Mouse (Mus musculus): Measurements from ENCODE around the gene Rhov. TPM values are rescaled to one million over a fixed set of nuclear protein-coding genes. Genes with fewer than 3 reads are reported as not detected.

The Rhov gene
- polyA plus RNA-seq, 1 experiment from 2014 or later = 2.3 TPM

DNA sequence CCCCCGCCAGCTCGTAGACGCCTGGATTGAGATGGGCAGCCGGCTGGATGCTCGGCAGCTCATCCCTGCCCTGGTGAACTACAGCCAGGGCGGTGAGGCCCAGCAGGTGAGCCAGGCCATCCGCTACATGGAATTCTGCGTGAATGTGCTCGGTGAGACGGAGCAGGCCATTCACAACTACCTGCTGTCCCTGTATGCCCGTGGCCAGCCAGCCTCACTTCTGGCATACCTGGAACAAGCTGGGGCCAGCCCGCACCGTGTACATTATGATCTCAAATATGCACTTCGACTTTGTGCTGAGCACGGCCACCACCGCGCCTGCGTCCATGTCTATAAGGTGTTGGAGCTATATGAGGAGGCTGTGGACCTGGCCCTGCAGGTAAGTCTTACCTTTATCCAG is 23.3 kb upstream of the Rhov start:
- H3K4me2 ChIP-seq (ENCODE audit: low read length) = no peak overlapping the region
- ATAC-seq (replicated peaks; ENCODE audit: low FRiP score, low TSS enrichment, low read depth) (no peak), DNase-seq (ENCODE audit: low spot score) (no peak)
- 94% methylated on average over 18 of the region's 18 CpGs for WGBS
- peaks cover 74% of the 10 kb centered on the region for H3K36me3 ChIP-seq (ENCODE audit: control insufficient read depth, insufficient read depth, low read length)
- H3K27me3 ChIP-seq (replicated peaks; ENCODE audit: control insufficient read depth, insufficient read depth, low read length) = no peaks in the 10 kb centered on the region
- H3K9ac ChIP-seq (ENCODE audit: low read length) = no peak overlapping the region
- H3K4me1 ChIP-seq (replicated peaks; ENCODE audit: control insufficient read depth, insufficient read depth, low read length) = peaks cover 7% of the 10 kb centered on the region
- no peaks in the 10 kb centered on the region for H3K9me3 ChIP-seq (ENCODE audit: control insufficient read depth, low read length)
- no peak overlapping the region for H3K27ac ChIP-seq (ENCODE audit: low read depth)
- no peak overlapping the region for H3K4me3 ChIP-seq (ENCODE audit: low read depth, low read length)

DNA sequence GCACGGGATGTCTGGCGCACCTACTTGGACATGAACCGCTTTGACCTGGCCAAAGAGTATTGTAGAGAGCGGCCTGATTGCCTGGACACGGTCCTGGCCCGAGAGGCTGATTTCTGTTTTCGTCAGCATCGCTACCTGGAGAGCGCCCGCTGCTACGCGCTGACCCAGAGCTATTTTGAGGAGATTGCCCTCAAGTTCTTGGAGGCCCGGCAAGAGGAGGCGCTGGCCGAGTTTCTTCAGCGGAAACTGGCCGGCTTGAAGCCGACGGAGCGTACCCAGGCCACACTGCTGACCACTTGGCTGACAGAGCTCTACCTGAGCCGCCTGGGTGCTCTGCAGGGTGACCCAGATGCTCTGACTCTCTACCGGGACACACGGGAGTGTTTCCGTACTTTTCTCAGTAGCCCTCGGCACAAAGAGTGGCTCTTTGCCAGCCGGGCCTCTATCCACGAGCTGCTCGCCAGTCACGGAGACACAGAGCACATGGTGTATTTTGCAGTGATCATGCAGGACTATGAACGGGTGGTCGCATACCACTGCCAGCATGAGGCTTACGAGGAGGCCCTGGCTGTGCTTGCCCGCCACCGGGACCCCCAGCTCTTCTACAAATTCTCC is 22.8 kb upstream of the Rhov start:
- Histone ChIP-seq H3K27me3 (replicated peaks; ENCODE audit: control insufficient read depth, insufficient read depth, low read length) (no peaks in the 10 kb centered on the region), H3K9me3 (ENCODE audit: control insufficient read depth, low read length) (no peaks in the 10 kb centered on the region), H3K4me3 (ENCODE audit: low read depth, low read length) (no peak overlapping the region), H3K27ac (ENCODE audit: low read depth) (no peak overlapping the region), H3K36me3 (ENCODE audit: control insufficient read depth, insufficient read depth, low read length) (peaks cover 69% of the 10 kb centered on the region), H3K4me1 (replicated peaks; ENCODE audit: control insufficient read depth, insufficient read depth, low read length) (peaks cover 10% of the 10 kb centered on the region), H3K9ac (ENCODE audit: low read length) (no peak overlapping the region), H3K4me2 (ENCODE audit: low read length) (no peak overlapping the region)
- DNase-seq (ENCODE audit: low spot score) (no peak), ATAC-seq (replicated peaks; ENCODE audit: low FRiP score, low TSS enrichment, low read depth) (no peak)
- 94% methylated on average over 34 of the region's 34 CpGs for WGBS

DNA sequence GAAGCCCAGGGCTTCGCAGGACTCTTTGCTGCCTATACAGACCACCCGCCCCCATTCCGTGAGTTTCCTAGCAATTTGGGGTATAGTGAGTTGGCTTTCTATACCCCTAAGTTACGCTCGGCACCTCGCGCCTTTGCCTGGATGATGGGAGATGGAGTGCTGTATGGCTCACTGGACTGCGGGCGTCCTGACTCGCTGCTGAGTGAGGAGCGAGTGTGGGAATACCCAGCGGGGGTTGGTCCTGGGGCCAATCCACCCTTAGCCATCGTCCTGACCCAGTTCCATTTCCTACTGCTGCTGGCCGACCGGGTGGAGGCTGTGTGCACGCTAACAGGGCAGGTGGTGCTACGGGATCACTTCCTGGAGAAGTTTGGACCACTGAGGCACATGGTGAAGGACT is 22.2 kb upstream of the Rhov start:
- peaks cover 10% of the 10 kb centered on the region for H3K4me1 ChIP-seq (replicated peaks; ENCODE audit: control insufficient read depth, insufficient read depth, low read length)
- DNase-seq (ENCODE audit: low spot score) (no peak), ATAC-seq (replicated peaks; ENCODE audit: low FRiP score, low TSS enrichment, low read depth) (no peak)
- H3K9me3 ChIP-seq (ENCODE audit: control insufficient read depth, low read length) = no peaks in the 10 kb centered on the region
- no peak overlapping the region for H3K4me2 ChIP-seq (ENCODE audit: low read length)
- no peak overlapping the region for H3K27ac ChIP-seq (ENCODE audit: low read depth)
- H3K9ac ChIP-seq (ENCODE audit: low read length) = no peak overlapping the region
- no peaks in the 10 kb centered on the region for H3K27me3 ChIP-seq (replicated peaks; ENCODE audit: control insufficient read depth, insufficient read depth, low read length)
- WGBS = 94% methylated on average over 17 of the region's 17 CpGs
- peaks cover 68% of the 10 kb centered on the region for H3K36me3 ChIP-seq (ENCODE audit: control insufficient read depth, insufficient read depth, low read length)
- no peak overlapping the region for H3K4me3 ChIP-seq (ENCODE audit: low read depth, low read length)

DNA sequence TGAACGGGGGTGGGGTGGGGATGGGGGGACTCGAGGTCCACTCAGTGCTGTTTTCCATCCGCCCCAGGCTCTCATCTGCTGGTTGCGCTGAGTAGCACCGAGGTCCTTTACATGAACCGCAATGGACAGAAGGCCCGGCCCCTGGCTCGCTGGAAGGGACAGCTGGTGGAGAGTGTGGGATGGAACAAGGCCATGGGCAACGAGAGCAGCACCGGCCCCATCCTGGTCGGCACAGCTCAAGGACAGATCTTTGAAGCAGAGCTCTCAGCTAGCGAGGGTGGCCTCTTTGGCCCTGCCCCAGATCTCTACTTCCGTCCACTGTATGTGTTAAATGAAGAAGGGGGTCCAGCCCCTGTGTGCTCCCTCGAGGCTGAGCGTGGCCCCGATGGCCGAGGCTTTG is 21.8 kb upstream of the Rhov start:
- WGBS = 91% methylated on average over 17 of the region's 17 CpGs
- no peak overlapping the region for H3K9ac ChIP-seq (ENCODE audit: low read length)
- DNase-seq (ENCODE audit: low spot score) (no peak), ATAC-seq (replicated peaks; ENCODE audit: low FRiP score, low TSS enrichment, low read depth) (no peak)
- no peaks in the 10 kb centered on the region for H3K9me3 ChIP-seq (ENCODE audit: control insufficient read depth, low read length)
- no peak overlapping the region for H3K4me2 ChIP-seq (ENCODE audit: low read length)
- H3K4me3 ChIP-seq (ENCODE audit: low read depth, low read length) = no peak overlapping the region
- no peaks in the 10 kb centered on the region for H3K27me3 ChIP-seq (replicated peaks; ENCODE audit: control insufficient read depth, insufficient read depth, low read length)
- H3K36me3 ChIP-seq (ENCODE audit: control insufficient read depth, insufficient read depth, low read length) = peaks cover 66% of the 10 kb centered on the region
- H3K4me1 ChIP-seq (replicated peaks; ENCODE audit: control insufficient read depth, insufficient read depth, low read length) = peaks cover 10% of the 10 kb centered on the region
- H3K27ac ChIP-seq (ENCODE audit: low read depth) = no peak overlapping the region

DNA sequence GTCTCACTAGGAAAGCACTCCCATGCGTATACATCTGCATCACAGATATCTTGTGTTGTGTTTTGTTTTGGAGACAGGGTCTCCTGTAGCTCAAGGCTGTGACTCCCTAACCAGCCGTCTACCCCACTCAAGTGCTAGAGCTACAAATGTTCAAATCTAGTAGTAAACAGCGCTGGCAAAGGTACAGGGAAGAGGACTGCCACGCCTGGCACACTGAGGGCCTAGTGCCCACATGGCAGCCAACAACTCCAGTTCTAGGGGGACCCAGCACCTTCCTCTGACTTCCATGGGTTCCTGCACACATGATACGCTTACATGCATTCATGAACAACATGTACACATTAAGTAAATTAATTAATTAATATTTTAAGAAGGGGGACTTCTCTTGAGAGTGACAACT is 21.2 kb upstream of the Rhov start:
- H3K27ac ChIP-seq (ENCODE audit: low read depth) = no peak overlapping the region
- peaks cover 60% of the 10 kb centered on the region for H3K36me3 ChIP-seq (ENCODE audit: control insufficient read depth, insufficient read depth, low read length)
- peaks cover 10% of the 10 kb centered on the region for H3K4me1 ChIP-seq (replicated peaks; ENCODE audit: control insufficient read depth, insufficient read depth, low read length)
- H3K4me3 ChIP-seq (ENCODE audit: low read depth, low read length) = no peak overlapping the region
- ATAC-seq (replicated peaks; ENCODE audit: low FRiP score, low TSS enrichment, low read depth) = no peak
- no peak overlapping the region for H3K9ac ChIP-seq (ENCODE audit: low read length)
- H3K27me3 ChIP-seq (replicated peaks; ENCODE audit: control insufficient read depth, insufficient read depth, low read length) = no peaks in the 10 kb centered on the region
- WGBS = 92% methylated on average over 5 of the region's 5 CpGs
- no peaks in the 10 kb centered on the region for H3K9me3 ChIP-seq (ENCODE audit: control insufficient read depth, low read length)
- H3K4me2 ChIP-seq (ENCODE audit: low read length) = no peak overlapping the region
- no peak for DNase-seq (ENCODE audit: low spot score)

DNA sequence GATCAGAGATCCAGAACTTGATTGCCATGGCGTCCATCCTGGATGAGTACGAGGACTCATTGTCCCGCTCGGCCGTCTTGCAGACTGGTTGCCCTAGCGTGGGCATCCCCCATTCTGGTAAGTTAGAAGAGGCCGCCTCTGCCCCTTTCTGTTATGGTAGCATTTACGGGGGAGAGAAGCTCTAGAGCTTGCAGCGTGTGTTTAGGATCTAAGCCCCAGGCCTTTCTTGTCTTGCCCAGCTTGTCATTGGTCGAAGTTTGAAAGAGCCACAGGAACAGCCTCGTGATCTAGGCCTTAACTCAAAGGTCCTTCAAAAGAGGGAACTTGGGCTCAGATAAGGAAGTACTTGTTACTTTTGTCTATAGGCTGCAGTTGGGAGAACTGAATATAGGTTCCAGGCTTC is 17.9 kb upstream of the Rhov start:
- peak; percentile 29; the same call in 1 of the 2 replicates for ATAC-seq (replicated peaks; ENCODE audit: low FRiP score, low TSS enrichment, low read depth)

DNA sequence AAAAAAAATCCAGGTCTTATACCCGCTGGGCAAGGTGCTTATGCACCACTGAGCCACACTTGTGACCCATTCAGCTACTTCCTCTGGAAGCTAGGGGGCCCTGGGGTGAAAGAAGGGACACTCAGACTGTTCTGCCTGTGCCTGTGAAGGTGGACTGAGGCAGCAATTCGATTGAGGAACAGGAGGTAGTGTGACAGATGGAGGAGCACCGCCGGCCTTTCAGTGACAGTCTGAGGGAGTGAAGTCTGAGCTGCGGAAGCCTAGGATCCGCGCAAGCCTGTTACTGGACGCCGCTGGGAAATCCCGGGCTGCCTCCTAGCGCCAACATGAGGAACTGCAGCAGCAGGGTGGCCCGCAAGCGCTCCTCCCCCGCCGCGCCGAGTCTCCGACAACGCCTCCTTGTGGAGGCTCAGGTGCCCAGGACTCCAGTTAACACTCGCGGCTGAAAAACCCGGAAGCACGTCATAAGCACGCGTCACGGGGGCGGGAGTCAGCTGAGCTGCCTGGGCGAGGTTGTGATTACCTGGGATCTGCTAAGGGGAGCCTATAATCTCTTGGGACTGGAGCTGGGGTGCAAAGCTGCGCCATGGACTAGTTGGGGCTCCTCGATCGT is 17.3 kb upstream of the Rhov start, which contains the start of gene Vps18:
TSS of gene Vps18 (plus strand) at position 471 of the 613 bp plus-strand sequence.
- Histone ChIP-seq H3K4me3 (ENCODE audit: low read depth, low read length) (peak within 1 kb of the TSS; percentile 87), H3K27ac (ENCODE audit: low read depth) (peak within 1 kb of the TSS; percentile 34; the same call in 1 of the 2 replicates), H3K27me3 (replicated peaks; ENCODE audit: control insufficient read depth, insufficient read depth, low read length) (no peaks in the 10 kb centered on the region), H3K4me2 (ENCODE audit: low read length) (peak within 1 kb of the TSS; percentile 56), H3K9me3 (ENCODE audit: control insufficient read depth, low read length) (no peaks in the 10 kb centered on the region), H3K9ac (ENCODE audit: low read length) (peak within 1 kb of the TSS; percentile 82), H3K4me1 (replicated peaks; ENCODE audit: control insufficient read depth, insufficient read depth, low read length) (peaks cover 10% of the 10 kb centered on the region), H3K36me3 (ENCODE audit: control insufficient read depth, insufficient read depth, low read length) (peaks cover 29% of the 10 kb centered on the region)
- WGBS = under 1% methylated on average over 31 of the region's 31 CpGs
- DNase-seq (ENCODE audit: low spot score) (peak; percentile 99), ATAC-seq (replicated peaks; ENCODE audit: low FRiP score, low TSS enrichment, low read depth) (peak; percentile 91)

More for the DNA sequence above, 17.9 kb upstream of the Rhov start:
- no peak for DNase-seq (ENCODE audit: low spot score)
- Histone ChIP-seq H3K9me3 (ENCODE audit: control insufficient read depth, low read length) (no peaks in the 10 kb centered on the region), H3K36me3 (ENCODE audit: control insufficient read depth, insufficient read depth, low read length) (peaks cover 35% of the 10 kb centered on the region), H3K27ac (ENCODE audit: low read depth) (peak overlapping the region; percentile 34; the same call in 1 of the 2 replicates), H3K4me3 (ENCODE audit: low read depth, low read length) (peak overlapping the region; percentile 87), H3K27me3 (replicated peaks; ENCODE audit: control insufficient read depth, insufficient read depth, low read length) (no peaks in the 10 kb centered on the region), H3K4me1 (replicated peaks; ENCODE audit: control insufficient read depth, insufficient read depth, low read length) (peaks cover 10% of the 10 kb centered on the region), H3K9ac (ENCODE audit: low read length) (peak overlapping the region; percentile 82), H3K4me2 (ENCODE audit: low read length) (peak overlapping the region; percentile 56)
- WGBS = 1% methylated on average over 11 of the region's 11 CpGs

DNA sequence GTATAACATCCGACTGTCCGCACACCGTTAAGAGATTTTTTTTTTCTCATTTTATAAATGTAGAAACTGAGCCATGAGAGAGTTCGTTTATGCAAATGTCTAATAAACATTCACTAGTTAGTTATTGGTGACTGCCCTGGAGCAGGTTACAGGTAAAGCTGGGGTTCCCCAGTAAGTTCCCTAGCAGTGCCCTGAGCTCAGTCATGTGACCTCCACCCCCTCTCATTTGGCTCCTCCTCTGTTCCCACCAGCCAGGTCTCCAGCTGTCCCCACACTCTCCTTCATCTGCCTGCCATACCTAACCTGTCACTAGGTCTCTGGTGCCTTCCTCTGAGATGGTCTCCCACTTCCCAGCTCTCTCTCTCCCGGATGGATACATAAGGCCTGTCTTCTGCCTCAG is 16.3 kb upstream of the Rhov start:
- Histone ChIP-seq H3K36me3 (ENCODE audit: control insufficient read depth, insufficient read depth, low read length) (peaks cover 19% of the 10 kb centered on the region), H3K27ac (ENCODE audit: low read depth) (no peak overlapping the region), H3K9me3 (ENCODE audit: control insufficient read depth, low read length) (no peaks in the 10 kb centered on the region), H3K4me2 (ENCODE audit: low read length) (no peak overlapping the region), H3K4me3 (ENCODE audit: low read depth, low read length) (no peak overlapping the region), H3K9ac (ENCODE audit: low read length) (no peak overlapping the region), H3K27me3 (replicated peaks; ENCODE audit: control insufficient read depth, insufficient read depth, low read length) (no peaks in the 10 kb centered on the region), H3K4me1 (replicated peaks; ENCODE audit: control insufficient read depth, insufficient read depth, low read length) (peaks cover 10% of the 10 kb centered on the region)
- WGBS = 88% methylated on average over 5 of the region's 5 CpGs
- ATAC-seq (replicated peaks; ENCODE audit: low FRiP score, low TSS enrichment, low read depth) (no peak), DNase-seq (ENCODE audit: low spot score) (no peak)
